Mouse (Mus musculus): Measurements from ENCODE around the gene Fam110a.

Gene Fam110a

DNA sequence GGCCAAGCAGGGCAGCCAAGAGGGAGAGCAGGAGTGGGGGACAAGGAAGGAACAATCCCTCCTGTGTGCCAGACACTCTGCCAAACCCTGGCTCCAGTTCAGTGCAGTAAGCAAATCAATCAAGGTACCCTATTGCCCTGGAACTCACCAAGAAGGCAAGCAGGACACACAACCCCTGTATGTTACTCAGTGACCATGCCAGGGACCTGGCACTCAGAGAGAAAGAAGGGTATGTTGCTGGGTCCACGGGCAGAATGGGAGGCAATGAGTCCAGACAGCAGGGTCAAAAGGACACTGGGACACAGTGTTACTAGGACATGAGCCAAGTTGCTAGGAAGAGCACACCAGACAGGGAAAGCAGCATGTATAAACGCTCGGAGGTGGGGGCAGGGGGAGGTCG, 54.3 kb downstream of the Fam110a start:
- no peak for DNase-seq

DNA sequence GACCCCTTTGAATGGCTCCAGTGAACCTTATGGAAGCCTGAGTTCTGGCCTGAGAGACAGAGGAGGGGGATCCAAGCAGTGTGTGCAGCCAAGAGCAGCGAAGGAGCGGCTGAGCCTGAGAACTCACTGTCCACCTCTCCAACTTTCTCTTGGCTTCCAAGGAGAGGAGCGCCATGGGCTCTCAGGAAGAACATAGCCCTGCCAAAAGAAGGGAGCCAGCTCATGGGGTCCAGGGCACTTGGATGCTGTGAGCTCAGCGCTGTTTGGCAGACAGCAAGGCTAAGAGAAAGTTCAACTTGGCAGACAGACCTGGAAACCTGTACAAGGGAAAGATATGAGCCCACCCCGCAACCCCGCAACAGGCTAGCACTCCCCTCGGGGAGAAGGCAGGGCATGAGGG, 55.7 kb downstream of the Fam110a start:
- DNase-seq: no peak

DNA sequence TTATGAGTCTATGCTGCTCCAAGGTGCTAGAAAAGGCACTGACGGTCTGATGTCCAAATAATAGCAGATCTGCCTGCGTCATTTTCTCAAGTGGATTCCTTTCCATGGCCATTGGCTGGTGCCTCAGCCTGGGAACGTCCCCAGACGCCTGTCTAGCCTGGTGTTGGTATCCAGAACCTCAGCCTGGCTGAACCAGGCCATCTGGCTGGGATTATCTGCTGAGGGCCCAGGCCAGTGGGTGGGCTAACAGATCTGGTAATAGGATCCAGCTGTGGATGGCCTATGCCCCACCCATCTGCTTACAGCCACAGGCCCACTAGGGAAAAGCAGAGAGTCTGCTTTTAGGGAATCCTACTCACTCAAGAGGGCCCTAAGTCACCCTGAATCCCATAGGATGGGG, 58.4 kb downstream of the Fam110a start:
- no peak for DNase-seq

DNA sequence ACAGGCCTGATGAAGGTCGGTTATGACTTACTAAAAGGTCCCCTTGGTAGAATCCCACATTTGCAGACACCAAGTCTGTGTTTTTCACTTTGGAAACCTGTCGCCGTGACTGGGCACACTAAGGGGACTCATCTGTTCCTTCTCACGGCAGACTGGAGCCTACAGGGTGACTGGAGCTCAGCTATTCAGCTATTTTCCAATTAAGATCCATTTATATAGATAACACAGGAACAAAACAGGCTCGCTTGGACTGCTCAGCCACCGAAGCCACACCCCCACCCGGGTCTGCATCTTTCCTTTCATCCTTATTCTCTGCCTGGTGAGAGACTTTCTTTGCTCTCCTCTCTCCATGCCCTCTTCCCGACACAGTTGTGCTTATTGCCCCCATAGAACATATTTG, 59.0 kb downstream of the Fam110a start:
- DNase-seq: no peak

Data from B cell, adult 2 months (primary cell).